Mouse (Mus musculus) liver, embryonic 13.5 days (tissue): Measurements from ENCODE around the gene Mrpl19. TPM values are rescaled to one million over a fixed set of nuclear protein-coding genes. Genes with fewer than 3 reads are reported as not detected.

Source experiments
- ATAC-seq: fragments of 200-750 bp; cut with Nextera tagmentation; 2 replicates; pipeline ENCODE4 v1.8.0; 2017; ENCODE audit warnings: low read depth, mild to moderate bottlenecking, moderate number of reproducible peaks, moderate library complexity
- DNase-seq: peaks from one replicate; pipeline ENCODE4 v3.0.0; 2022
- H3K27ac ChIP-seq: fragments of 300-500 bp; sonication (generic); 2 replicates; pipeline ENCODE4 v1.5.1; 2015; ENCODE audit warnings: moderate library complexity, mild to moderate bottlenecking, inconsistent platforms
- H3K27me3 ChIP-seq: fragments of 300-500 bp; sonication (generic); 2 replicates; pipeline ENCODE4 v1.6.1; 2015; ENCODE audit warnings: mild to moderate bottlenecking, inconsistent platforms
- H3K36me3 ChIP-seq: fragments of 300-500 bp; sonication (generic); 2 replicates; pipeline ENCODE4 v1.6.1; 2015; ENCODE audit warnings: mild to moderate bottlenecking, inconsistent platforms
- H3K4me1 ChIP-seq: fragments of 300-500 bp; sonication (generic); replicated peaks from 2 replicates; pipeline ENCODE4 v1.6.1; 2015; ENCODE audit warnings: inconsistent platforms
- H3K4me2 ChIP-seq: fragments of 300-500 bp; sonication (generic); 2 replicates; pipeline ENCODE4 v1.6.1; 2015; ENCODE audit warnings: inconsistent platforms, mild to moderate bottlenecking, moderate library complexity
- H3K4me3 ChIP-seq: fragments of 300-500 bp; sonication (generic); replicated peaks from 2 replicates; pipeline ENCODE4 v1.5.1; 2015; ENCODE audit warnings: mild to moderate bottlenecking, inconsistent platforms
- H3K9ac ChIP-seq: fragments of 300-500 bp; sonication (generic); 2 replicates; pipeline ENCODE4 v1.6.1; 2015; ENCODE audit warnings: mild to moderate bottlenecking, inconsistent platforms
- H3K9me3 ChIP-seq: fragments of 300-500 bp; sonication (generic); replicated peaks from 2 replicates; pipeline ENCODE4 v1.6.1; 2016; ENCODE audit warnings: inconsistent platforms
- WGBS: fragments of 180-500 bp; shearing (Covaris S2); methylation state at CpG from one replicate; pipeline ENCODE4 v1.1.7; 2015; ENCODE audit not compliant: insufficient replicate concordance; 5-methylcytosine and 5-hydroxymethylcytosine counted together
- polyA plus RNA-seq: library from polyadenylated mRNA; unstranded; fragments of >200 nt; fragmentation: Nextera tagmentation; extraction: Ambion mirVana; gene quantifications from 2 replicates; pipeline ENCODE4 v1.2.1, GENCODE M21; 2015

Gene Mrpl19
- polyA plus RNA-seq, 1 experiment from 2014 or later: 37.9 TPM

DNA sequence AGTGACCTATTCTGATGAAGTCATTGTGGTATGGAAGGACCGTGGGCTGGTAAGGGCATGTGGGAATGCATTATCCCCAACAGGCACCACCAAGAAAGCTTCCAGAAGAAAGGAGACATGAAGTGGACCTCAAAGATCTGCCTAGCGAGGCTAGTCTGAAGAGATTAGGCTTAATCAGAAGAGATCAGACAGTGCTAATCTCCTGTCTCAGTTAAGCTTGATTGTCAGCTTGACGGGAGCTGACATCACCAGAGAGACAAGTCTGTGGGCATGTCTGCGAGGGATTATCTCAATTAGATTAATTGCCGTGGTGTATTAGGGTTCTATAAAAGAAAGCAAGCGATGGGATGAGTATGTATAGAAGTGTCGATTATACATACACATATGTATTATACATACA is 5.4 kb upstream of the Mrpl19 start:
- H3K9ac ChIP-seq: no peak overlapping the region
- H3K9me3 ChIP-seq: no peaks in the 10 kb centered on the region
- no peaks in the 10 kb centered on the region for H3K27me3 ChIP-seq
- 61% methylated on average over 7 of the region's 7 CpGs for WGBS
- no peaks in the 10 kb centered on the region for H3K36me3 ChIP-seq
- no peak for ATAC-seq
- H3K4me1 ChIP-seq: peaks cover 2% of the 10 kb centered on the region; the same call in 1 of the 2 replicates
- no peak overlapping the region for H3K27ac ChIP-seq
- H3K4me2 ChIP-seq: no peak overlapping the region
- no peak for DNase-seq
- no peak overlapping the region for H3K4me3 ChIP-seq

DNA sequence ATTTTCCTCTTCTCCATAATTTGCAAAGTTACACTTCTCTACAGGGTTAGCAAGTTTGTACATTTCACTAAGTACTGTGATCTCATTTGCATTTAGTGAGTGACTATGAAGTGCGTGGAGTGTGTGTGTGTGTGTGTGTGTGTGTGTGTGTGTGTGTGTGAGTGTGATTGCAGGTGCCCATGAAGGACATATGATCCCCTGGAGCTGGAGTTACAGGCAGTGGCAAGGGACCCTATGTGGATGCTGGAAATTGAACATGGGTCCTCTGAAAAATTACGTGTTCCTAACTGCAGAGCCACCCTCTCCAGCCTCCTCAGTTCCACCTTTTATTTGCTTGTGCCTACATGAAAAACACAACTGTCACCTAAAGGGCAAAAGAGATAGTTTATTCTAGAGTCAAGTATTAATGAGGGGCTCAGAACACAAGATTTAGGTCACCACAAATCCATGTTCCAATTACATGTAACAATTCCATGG is 348 bp upstream of the Mrpl19 start:
- Histone ChIP-seq H3K27ac (no peak overlapping the region), H3K4me2 (peak overlapping the region; percentile 78), H3K36me3 (peaks cover 26% of the 10 kb centered on the region), H3K9me3 (no peaks in the 10 kb centered on the region), H3K27me3 (no peaks in the 10 kb centered on the region), H3K4me1 (peaks cover 20% of the 10 kb centered on the region), H3K4me3 (peak overlapping the region; percentile 82), H3K9ac (0 out of 2 replicates have a peak overlapping the region, but pooled peaks have one; percentile 84)
- WGBS: 41% methylated on average over 2 of the region's 2 CpGs
- DNase-seq (no peak), ATAC-seq (peak; percentile 40)

DNA sequence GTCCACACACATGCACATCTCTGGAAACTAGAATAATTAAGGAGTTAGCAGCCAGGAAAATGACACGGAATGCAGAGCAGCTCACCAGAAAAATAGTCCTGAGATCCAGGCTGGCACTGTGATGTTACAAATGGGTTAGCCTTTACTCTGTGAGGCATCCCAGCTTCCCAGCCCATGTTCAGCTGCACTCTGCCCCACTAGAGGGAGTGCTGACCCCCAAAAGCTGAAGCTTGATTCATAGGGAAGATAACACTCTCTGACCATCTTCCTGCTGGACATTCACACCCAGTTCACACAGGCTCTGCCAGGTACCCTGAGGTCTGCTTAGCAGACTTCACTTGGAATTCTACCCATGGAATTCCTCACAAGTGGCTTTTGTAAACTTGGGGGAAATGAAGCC is 5.5 kb downstream of the Mrpl19 start:
- peaks cover 16% of the 10 kb centered on the region for H3K4me1 ChIP-seq
- peaks cover 79% of the 10 kb centered on the region for H3K36me3 ChIP-seq
- H3K9ac ChIP-seq: no peak overlapping the region
- H3K27me3 ChIP-seq: no peaks in the 10 kb centered on the region
- ATAC-seq (no peak), DNase-seq (no peak)
- no peak overlapping the region for H3K27ac ChIP-seq
- H3K9me3 ChIP-seq: no peaks in the 10 kb centered on the region
- H3K4me2 ChIP-seq: no peak overlapping the region
- H3K4me3 ChIP-seq: no peak overlapping the region
- 80% methylated on average over 1 of the region's 1 CpGs for WGBS

DNA sequence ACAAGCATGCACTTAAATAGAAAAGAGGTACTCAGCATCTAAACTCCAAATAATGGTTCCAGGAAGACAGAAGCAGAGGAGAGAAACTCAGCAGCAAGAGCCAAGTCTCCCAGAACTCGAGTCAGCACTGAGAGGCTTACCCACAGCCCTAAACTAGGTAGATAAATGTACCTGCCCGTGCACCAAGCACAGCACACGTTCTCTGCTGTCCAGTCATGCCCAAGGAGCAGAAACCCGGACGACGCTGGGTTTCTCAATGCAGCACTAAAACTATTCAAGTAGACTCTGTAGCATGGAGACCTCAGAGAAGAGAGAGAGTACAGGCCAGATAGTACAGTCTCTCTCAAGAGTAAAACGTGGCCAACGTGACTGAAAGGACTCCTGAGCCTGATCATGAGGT is 5.9 kb downstream of the Mrpl19 start:
- no peak overlapping the region for H3K27ac ChIP-seq
- H3K9me3 ChIP-seq: no peaks in the 10 kb centered on the region
- 79% methylated on average over 8 of the region's 8 CpGs for WGBS
- no peak overlapping the region for H3K4me3 ChIP-seq
- peaks cover 83% of the 10 kb centered on the region for H3K36me3 ChIP-seq
- no peak overlapping the region for H3K4me2 ChIP-seq
- H3K27me3 ChIP-seq: no peaks in the 10 kb centered on the region
- H3K4me1 ChIP-seq: peaks cover 11% of the 10 kb centered on the region
- H3K9ac ChIP-seq: no peak overlapping the region
- ATAC-seq (no peak), DNase-seq (no peak)

DNA sequence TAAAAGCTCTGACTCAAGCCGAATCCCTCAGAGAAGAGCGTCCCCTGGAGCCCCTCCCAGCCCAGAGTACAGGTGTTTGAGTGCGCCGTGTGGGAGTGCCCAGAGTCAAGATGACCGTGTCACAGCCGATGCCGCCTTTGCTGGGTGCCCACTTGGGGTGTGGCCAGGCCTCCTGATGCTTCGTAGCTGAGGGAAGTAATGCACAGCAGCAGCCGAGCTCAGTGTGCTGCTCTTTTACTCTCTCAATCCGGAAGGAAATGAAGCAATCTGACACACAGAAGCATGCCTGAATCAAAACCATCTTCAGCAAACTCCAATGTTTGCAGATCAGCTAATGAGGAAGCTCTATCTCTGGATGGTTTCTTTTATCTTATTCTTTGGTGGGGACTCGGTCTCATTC is 7.8 kb downstream of the Mrpl19 start:
- ATAC-seq (no peak), DNase-seq (no peak)
- 77% methylated on average over 11 of the region's 11 CpGs for WGBS
- Histone ChIP-seq H3K4me1 (no peaks in the 10 kb centered on the region), H3K4me2 (no peak overlapping the region), H3K9ac (no peak overlapping the region), H3K27me3 (no peaks in the 10 kb centered on the region), H3K27ac (no peak overlapping the region), H3K36me3 (peaks cover 86% of the 10 kb centered on the region), H3K9me3 (no peaks in the 10 kb centered on the region), H3K4me3 (no peak overlapping the region)

DNA sequence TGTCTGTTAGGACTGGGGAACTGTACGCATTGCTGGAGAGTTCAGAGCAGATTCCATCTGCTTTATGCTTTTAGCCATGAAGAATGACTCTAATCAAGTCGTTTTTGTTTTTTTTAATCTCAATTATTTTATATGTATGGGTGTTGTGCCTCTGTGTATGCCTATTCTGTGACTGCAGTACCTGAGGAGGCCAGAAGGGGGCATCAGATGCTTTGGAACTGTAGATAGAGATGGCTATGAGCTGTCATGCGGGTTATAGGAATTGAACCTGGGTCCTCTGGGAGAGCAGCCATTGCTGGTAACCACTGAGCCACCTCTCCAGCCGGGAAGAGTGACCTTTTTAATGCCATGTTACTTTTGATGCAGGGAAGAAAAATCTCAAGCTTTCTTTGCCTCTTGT is 9.4 kb downstream of the Mrpl19 start:
- Histone ChIP-seq H3K4me1 (no peaks in the 10 kb centered on the region), H3K9ac (no peak overlapping the region), H3K36me3 (peaks cover 86% of the 10 kb centered on the region), H3K4me2 (no peak overlapping the region), H3K4me3 (no peak overlapping the region), H3K9me3 (no peaks in the 10 kb centered on the region), H3K27ac (no peak overlapping the region), H3K27me3 (no peaks in the 10 kb centered on the region)
- no peak for ATAC-seq
- no peak for DNase-seq
- WGBS: 73% methylated on average over 4 of the region's 4 CpGs

DNA sequence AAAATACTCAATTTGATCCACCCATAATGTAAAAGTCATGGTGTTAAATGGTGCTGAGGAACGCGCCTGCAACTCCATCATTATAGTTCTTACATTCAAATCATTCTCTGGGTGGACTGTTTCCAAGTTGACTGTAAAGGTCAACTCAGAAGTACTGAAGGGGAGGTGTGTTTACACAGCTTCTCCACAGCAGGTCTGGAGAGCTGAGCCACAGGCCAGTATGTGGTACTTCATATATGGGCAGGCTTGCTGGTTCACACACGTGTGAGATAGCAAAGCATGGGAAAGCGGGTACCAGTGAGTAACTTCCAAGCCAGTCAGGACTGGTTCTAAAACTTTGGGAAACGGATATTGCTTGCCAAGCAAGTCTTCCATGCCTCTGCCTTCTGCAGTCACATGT is 10.6 kb downstream of the Mrpl19 start:
- no peak overlapping the region for H3K9ac ChIP-seq
- H3K4me1 ChIP-seq: no peaks in the 10 kb centered on the region
- H3K4me3 ChIP-seq: no peak overlapping the region
- H3K36me3 ChIP-seq: peaks cover 86% of the 10 kb centered on the region
- 84% methylated on average over 5 of the region's 5 CpGs for WGBS
- H3K9me3 ChIP-seq: no peaks in the 10 kb centered on the region
- no peaks in the 10 kb centered on the region for H3K27me3 ChIP-seq
- no peak overlapping the region for H3K4me2 ChIP-seq
- no peak for ATAC-seq
- no peak overlapping the region for H3K27ac ChIP-seq
- DNase-seq: no peak

DNA sequence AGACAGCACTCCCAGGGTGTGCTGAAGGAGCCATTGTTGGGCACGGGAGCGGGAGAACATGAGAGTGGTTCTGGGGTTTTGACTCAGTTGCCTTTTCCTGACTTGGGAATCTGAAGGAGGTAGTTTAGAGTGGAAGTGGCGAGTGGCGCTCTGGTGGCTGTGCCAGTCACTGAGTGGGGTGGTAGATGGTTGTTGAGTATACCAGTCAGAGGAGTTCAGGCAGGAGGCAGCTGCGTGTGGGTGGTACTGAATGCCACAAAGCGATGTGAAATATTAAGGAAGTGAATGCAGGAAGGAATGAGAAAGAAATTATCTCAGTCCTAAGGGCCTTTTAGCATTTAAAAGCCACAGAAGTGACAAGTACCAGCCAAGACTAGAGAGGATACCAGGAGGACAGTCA is 18.9 kb downstream of the Mrpl19 start:
- H3K36me3 ChIP-seq: peaks cover 90% of the 10 kb centered on the region
- no peak for ATAC-seq

DNA sequence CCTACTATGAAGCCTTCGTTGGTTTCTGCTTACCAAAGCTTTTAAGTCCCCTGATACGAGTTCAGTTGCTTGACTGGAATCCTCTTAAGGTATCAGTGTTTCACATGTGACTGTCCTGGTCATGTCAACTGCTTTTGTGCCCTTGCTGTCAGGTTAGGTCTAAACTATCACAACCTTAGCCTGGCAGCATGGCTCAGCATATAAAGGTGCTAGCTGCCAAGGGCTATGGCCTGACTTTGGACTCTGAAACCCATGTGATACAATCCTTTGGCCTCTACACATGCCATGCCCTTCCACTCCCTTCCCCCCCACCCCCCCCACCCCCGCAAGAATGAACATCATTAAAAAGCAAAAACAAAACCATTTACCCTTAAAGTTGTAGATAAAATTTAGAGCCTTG is 21.3 kb downstream of the Mrpl19 start:
- no peak overlapping the region for H3K27ac ChIP-seq
- DNase-seq: no peak
- no peaks in the 10 kb centered on the region for H3K4me1 ChIP-seq
- no peaks in the 10 kb centered on the region for H3K27me3 ChIP-seq
- WGBS: 76% methylated on average over 3 of the region's 3 CpGs
- no peak overlapping the region for H3K4me2 ChIP-seq
- no peak overlapping the region for H3K4me3 ChIP-seq
- H3K9ac ChIP-seq: no peak overlapping the region
- no peaks in the 10 kb centered on the region for H3K9me3 ChIP-seq
- no peak for ATAC-seq
- peaks cover 89% of the 10 kb centered on the region for H3K36me3 ChIP-seq

More for the DNA sequence above, 18.9 kb downstream of the Mrpl19 start:
- H3K4me2 ChIP-seq: no peak overlapping the region
- DNase-seq: no peak
- H3K9me3 ChIP-seq: no peaks in the 10 kb centered on the region
- no peaks in the 10 kb centered on the region for H3K4me1 ChIP-seq
- no peak overlapping the region for H3K9ac ChIP-seq
- 90% methylated on average over 6 of the region's 6 CpGs for WGBS
- no peak overlapping the region for H3K27ac ChIP-seq
- H3K27me3 ChIP-seq: no peaks in the 10 kb centered on the region
- H3K4me3 ChIP-seq: no peak overlapping the region

DNA sequence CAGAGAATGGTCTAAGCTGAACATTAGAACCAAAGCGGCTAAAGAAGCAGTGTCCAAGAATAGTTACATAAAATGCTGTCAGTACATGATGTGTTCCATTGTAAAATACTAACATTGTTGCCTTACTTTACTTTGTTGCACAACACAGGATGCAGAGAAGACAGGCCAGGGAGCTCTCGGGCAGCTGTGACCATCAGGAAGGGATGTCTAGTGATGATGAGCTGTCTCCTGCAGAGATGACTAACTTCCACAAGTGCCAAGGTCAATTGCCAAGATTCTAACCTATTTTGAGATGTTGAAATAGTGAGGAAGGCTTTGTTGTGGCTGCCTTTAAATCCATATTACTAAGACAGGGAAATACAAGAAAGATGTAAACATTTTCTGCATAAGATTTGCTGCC is 22.5 kb downstream of the Mrpl19 start:
- Histone ChIP-seq H3K4me2 (no peak overlapping the region), H3K36me3 (peaks cover 85% of the 10 kb centered on the region), H3K4me3 (no peak overlapping the region), H3K27me3 (no peaks in the 10 kb centered on the region), H3K4me1 (no peaks in the 10 kb centered on the region), H3K9ac (no peak overlapping the region), H3K9me3 (no peaks in the 10 kb centered on the region), H3K27ac (no peak overlapping the region)
- 82% methylated on average over 2 of the region's 2 CpGs for WGBS
- DNase-seq (no peak), ATAC-seq (no peak)

DNA sequence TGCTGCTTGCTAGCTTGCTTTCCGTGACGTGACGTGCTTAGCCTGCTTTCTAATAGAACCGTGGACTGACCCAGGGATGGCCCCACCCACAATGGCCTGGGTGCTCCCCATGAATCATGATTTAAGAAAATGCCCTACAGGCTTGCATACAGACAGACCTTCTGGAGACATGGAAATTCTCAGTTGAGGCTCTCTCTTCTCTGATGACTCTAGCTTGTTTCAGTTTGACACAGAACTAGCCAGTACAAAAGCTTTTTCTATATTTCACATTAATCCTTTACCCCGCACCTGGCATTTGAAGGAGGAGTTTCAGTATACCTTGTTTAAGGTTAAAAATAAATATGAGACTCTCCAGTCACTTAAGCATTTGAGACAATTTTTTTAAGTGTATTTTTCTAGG is 24.0 kb downstream of the Mrpl19 start:
- Histone ChIP-seq H3K9ac (no peak overlapping the region), H3K4me1 (no peaks in the 10 kb centered on the region), H3K36me3 (peaks cover 79% of the 10 kb centered on the region), H3K9me3 (no peaks in the 10 kb centered on the region), H3K4me3 (no peak overlapping the region), H3K4me2 (no peak overlapping the region), H3K27ac (no peak overlapping the region), H3K27me3 (no peaks in the 10 kb centered on the region)
- whole genome bisulfite sequencing: 90% methylated on average over 5 of the region's 5 CpGs
- no peak for DNase-seq
- ATAC-seq: no peak

DNA sequence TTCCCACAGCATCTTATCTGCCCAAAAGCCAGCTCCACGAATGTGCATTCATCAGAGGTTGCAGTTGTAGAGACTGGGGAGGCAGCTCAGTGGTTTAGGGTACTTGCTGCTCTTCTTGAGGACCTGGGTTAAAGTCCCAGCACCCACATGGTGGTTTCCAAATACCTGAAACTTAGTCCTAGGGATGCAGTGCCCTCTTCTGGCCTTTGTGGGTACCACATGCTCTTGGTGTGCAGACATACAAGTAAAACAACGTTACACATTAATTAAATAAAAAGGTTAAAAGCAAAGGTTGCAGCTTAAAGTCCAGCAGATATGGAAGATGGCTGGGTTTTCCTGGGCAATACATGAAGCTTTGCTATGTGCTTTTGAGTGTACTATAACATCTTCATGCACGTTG is 32.5 kb downstream of the Mrpl19 start:
- ATAC-seq (no peak), DNase-seq (no peak)
- H3K27me3 ChIP-seq: no peaks in the 10 kb centered on the region
- 90% methylated on average over 3 of the region's 3 CpGs for WGBS
- no peak overlapping the region for H3K9ac ChIP-seq
- peaks cover 76% of the 10 kb centered on the region for H3K36me3 ChIP-seq
- H3K4me2 ChIP-seq: no peak overlapping the region
- H3K27ac ChIP-seq: no peak overlapping the region
- H3K4me3 ChIP-seq: no peak overlapping the region
- H3K9me3 ChIP-seq: no peaks in the 10 kb centered on the region
- no peaks in the 10 kb centered on the region for H3K4me1 ChIP-seq
